Mouse (Mus musculus) embryonic fibroblast, embryonic 13.5 days (primary cell): ENCODE data around the gene Slc30a1. TPM values are rescaled to one million over a fixed set of nuclear protein-coding genes. Genes with fewer than 3 reads are reported as not detected.

Experiments
- H3K27ac ChIP-seq: 2 replicates; pipeline ENCODE4 v1.5.1; 2012; ENCODE audit warnings: low read length, control low read depth, inconsistent platforms; ENCODE audit not compliant: insufficient read depth
- H3K4me1 ChIP-seq: 2 replicates; pipeline ENCODE4 v1.6.1; 2011; ENCODE audit warnings: low read length; ENCODE audit not compliant: control insufficient read depth, insufficient read depth
- H3K4me3 ChIP-seq: 2 replicates; pipeline ENCODE4 v1.5.1; 2011; ENCODE audit warnings: mild to moderate bottlenecking, control low read depth, low read length; ENCODE audit not compliant: insufficient read depth
- CTCF ChIP-seq: IDR thresholded peaks from 2 replicates; pipeline ENCODE4 v1.5.1; 2011; ENCODE audit warnings: mild to moderate bottlenecking, control low read depth, low read length, moderate library complexity, borderline replicate concordance; ENCODE audit not compliant: insufficient read depth
- POLR2A ChIP-seq: IDR thresholded peaks from 2 replicates; pipeline ENCODE4 v1.6.1; 2011; ENCODE audit warnings: low read depth, mild to moderate bottlenecking, control low read depth, low read length, moderate library complexity
- polyA plus RNA-seq: library from polyadenylated mRNA; stranded (reverse); fragments of >200 nt; gene quantifications from 2 replicates; pipeline ENCODE4 v1.2.4, GENCODE M21; 2011; ENCODE audit warnings: low read depth; ENCODE audit not compliant: missing spikeins, insufficient read length

The Slc30a1 gene
- polyA plus RNA-seq, 1 experiment: 10.1 TPM

GRCm38 (mm10) chr1:191894857-191895256 is 11.7 kb upstream of the Slc30a1 start:
- Histone ChIP-seq H3K4me1 (peaks cover 6% of the 10 kb centered on the region), H3K27ac (no peak overlapping the region), H3K4me3 (no peak overlapping the region)
- TF ChIP-seq POLR2A: no peak
- no peak for TF ChIP-seq CTCF

- H3K27ac ChIP-seq: no peak overlapping the region
- TF ChIP-seq POLR2A: no peak
- no peak for TF ChIP-seq CTCF
- H3K4me3 ChIP-seq: no peak overlapping the region
- peaks cover 6% of the 10 kb centered on the region for H3K4me1 ChIP-seq
Measured at GRCm38 (mm10) chr1:191896806-191897552, 9.6 kb upstream of the Slc30a1 start.

DNA sequence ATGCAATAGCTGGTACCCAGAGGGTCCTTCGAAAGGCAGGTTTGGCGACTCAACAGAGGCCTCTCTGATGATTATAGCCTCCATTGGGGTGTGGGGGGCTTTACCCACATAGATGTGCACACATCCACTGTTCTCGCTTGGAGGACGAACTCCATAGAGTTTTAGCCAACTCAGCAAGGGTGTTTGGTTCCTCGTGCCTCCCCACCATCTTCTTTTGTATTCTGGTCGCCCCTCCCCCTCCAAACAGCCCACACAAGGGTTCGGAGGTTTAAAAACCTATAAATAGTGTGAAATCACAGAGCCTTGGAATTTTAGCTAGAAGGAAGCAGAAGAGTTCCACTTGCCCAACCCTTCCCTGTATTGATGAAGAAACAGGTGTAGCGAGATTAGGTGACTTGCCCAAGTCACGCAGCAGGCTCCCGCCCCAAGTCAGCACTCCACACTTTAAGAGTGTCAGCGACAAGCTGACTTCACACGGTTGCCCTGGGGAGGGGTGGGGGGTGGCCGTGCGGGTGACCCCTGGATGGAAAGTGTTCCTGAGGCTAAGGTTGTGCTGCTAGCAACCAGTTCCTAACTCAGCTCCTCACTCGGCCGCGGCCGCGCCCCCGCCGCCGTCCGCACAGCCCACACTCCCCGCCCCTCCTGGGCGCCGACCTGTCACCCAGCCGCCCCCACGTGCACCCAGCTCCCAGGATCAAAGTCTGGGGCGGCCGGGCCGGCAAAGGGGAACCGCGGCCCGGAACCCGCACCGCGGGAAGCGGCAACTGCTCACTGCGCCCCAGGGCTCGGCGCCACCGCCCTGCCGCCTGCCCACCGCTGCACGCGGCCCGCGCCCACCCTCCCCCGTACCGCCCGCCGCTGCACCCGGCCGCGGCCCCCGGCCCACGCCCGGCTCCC is 682 bp upstream of the Slc30a1 start:
- H3K4me1 ChIP-seq: peaks cover 3% of the 10 kb centered on the region
- H3K4me3 ChIP-seq: peak overlapping the region; percentile 55
- TF ChIP-seq POLR2A: peak; percentile 33
- TF ChIP-seq CTCF: no peak
- no peak overlapping the region for H3K27ac ChIP-seq

DNA sequence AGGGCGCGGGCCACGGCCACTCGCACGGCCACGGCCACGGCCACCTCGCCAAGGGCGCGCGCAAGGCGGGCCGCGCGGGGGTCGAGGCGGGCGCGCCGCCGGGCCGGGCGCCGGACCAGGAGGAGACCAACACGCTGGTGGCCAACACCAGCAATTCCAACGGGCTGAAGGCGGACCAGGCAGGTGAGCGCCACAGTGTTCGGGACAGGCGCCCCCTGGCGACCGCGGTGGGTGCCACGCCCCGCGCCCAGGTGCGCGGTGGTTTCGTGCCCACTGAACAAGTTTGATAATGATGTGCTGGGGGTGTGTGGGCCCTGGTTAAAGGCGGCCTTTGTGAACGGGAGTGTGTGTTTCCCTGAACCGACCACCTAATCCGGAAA is 854 bp downstream of the Slc30a1 start:
- peak; percentile 83 for TF ChIP-seq CTCF
- no peak for TF ChIP-seq POLR2A
- H3K4me3 ChIP-seq: peak overlapping the region; percentile 75
- peaks cover 3% of the 10 kb centered on the region for H3K4me1 ChIP-seq
- no peak overlapping the region for H3K27ac ChIP-seq

GRCm38 (mm10) chr1:191908906-191909305 is 2.3 kb downstream of the Slc30a1 start:
- Histone ChIP-seq H3K27ac (no peak overlapping the region), H3K4me3 (no peak overlapping the region), H3K4me1 (peaks cover 3% of the 10 kb centered on the region)
- no peak for TF ChIP-seq POLR2A
- no peak for TF ChIP-seq CTCF

- TF ChIP-seq POLR2A: no peak
- no peak for TF ChIP-seq CTCF
- Histone ChIP-seq H3K27ac (no peak overlapping the region), H3K4me3 (no peak overlapping the region), H3K4me1 (peaks cover 3% of the 10 kb centered on the region)
Measured at GRCm38 (mm10) chr1:191909316-191909715, 2.7 kb downstream of the Slc30a1 start.

GRCm38 (mm10) chr1:191910646-191911045 is 4.1 kb downstream of the Slc30a1 start:
- H3K27ac ChIP-seq: no peak overlapping the region
- TF ChIP-seq POLR2A (no peak), CTCF (no peak)

DNA sequence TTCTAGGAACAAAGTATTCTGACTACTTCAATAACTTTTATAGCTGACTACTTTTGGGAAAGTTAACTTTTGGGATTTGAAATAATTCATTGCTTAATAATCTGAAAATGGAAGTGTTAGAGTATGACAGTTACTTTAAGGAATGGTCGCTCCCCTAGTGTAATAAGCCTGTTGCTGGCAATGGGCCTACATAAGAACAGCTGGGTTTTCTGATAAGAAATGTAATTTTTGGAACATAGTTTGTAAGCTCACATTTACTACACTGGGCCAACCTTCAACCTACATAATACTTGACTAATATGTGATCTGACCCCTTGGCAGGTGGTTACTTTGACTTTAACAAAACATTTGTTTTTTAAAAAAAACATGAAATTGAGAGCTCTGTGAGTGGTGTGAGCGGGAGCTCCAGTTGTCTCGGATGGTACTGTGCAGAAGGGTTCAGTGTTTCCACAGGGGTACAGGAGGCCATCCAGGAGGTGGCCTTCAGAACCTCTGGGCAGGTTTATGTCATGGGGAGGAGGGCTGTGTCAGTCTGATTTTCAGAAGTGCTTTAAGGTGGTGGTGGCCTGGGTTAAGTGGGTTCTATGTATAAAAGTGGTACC is 4.6 kb downstream of the Slc30a1 start:
- TF ChIP-seq CTCF (no peak), POLR2A (no peak)
- Histone ChIP-seq H3K27ac (no peak overlapping the region), H3K4me3 (no peak overlapping the region), H3K4me1 (peaks cover 3% of the 10 kb centered on the region)

More at GRCm38 (mm10) chr1:191910646-191911045, 4.1 kb downstream of the Slc30a1 start:
- no peak overlapping the region for H3K4me3 ChIP-seq
- H3K4me1 ChIP-seq: peaks cover 3% of the 10 kb centered on the region

GRCm38 (mm10) chr1:191914647-191915046 is 8.1 kb downstream of the Slc30a1 start:
- no peaks in the 10 kb centered on the region for H3K4me1 ChIP-seq
- H3K27ac ChIP-seq: no peak overlapping the region
- H3K4me3 ChIP-seq: no peak overlapping the region
- TF ChIP-seq CTCF: no peak
- no peak for TF ChIP-seq POLR2A
